Mouse (Mus musculus): ENCODE measurements around the gene Lamb3.

The Lamb3 gene

DNA sequence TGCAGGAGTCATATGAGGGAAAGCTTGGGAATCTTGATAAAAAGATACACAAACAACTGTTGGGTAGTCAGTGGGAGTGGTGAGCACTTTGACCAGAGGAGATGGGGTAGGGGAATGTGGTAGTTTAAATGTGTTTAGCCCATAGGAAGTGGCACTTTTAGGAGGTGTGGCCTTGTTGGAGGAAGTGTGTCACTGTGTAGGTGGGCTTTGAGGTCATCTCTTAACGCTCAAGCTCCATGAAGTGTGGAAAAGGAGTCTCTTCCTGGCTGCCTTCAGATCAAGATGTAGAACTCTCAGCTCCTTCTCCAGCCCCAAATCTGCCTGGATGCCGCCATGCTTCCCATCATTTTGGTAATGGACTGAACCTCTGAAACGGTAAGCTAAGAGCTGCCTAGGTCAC is at the start of gene Lamb3:
Lamb3 (plus strand) TSS at position 197 of the 400 bp plus-strand sequence.
- no peak for DNase-seq

DNA sequence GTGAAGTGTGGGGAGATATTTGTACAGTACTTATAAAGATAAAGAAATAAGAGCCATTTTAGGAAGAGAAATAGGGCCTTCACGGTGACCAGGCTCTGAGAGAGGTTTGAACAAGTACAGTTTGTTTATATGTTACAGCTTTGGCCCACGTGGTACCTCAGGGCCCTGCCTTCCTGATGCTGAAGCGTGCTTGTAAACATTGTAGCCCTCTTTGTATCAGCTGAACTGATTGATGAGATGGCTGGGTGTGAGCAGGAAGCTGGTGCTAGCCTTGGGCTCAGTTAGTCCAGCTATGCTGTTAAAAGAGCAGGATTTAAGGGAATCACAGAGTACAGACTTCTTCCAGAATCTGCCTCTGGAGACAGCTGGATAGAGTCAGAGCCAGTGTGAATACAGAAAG is 48.3 kb upstream of the Lamb3 start:
- DNase-seq: no peak

DNA sequence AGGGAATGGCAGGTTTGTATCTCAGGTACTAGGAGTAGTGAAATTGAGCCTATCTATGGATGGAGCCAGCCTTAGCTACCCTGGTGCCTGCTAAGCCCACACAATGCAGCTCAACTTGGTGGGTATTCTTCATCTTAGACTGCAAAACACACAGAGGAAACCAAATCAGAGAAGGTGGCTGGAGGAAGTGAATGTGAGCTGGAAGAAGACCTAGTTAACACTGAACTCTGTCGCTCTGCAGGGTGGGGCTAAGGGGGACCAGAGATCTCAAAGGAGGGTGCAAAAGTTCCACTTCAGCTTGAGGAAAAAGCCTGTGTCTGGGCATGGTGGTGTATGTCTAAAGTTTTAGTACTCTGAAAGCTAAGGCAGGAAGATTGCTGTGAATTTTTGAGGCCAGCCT is 47.9 kb upstream of the Lamb3 start:
- DNase-seq: no peak

DNA sequence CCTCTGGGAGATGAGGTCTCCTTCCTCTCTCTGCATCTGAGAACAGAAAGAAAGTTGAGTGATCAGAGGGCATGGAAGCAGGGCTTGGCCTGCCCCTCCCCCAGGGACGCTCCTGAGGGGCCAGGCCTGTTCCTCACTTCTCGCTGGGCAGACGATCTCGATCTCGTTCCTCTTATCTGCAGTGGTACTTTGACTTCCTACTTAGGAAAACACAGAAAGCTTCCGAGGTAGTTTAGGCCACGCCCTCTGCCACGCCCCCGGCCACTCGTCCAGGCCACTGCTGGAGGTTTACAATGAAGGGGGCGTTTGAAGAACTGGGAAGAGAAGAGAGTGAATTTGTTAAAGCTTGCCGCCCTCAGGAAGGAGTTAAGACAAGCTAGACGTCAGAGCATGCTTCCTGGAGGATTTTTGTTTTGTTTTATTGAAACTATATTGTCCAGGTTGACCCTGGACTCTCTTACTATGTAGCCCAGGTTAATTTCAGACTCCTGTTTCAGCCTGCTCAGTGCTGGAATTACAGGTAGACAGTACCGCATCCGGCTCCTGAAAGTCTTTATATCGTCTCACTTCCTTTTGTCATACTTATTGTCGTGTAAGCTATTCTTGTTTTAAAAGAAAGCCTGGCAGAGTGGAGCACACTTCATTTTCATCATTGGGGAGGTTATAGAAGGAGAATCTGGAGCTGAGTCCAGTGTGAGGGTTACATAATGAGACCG is 47.0 kb upstream of the Lamb3 start:
- DNase-seq: peak; percentile 18 to 32

DNA sequence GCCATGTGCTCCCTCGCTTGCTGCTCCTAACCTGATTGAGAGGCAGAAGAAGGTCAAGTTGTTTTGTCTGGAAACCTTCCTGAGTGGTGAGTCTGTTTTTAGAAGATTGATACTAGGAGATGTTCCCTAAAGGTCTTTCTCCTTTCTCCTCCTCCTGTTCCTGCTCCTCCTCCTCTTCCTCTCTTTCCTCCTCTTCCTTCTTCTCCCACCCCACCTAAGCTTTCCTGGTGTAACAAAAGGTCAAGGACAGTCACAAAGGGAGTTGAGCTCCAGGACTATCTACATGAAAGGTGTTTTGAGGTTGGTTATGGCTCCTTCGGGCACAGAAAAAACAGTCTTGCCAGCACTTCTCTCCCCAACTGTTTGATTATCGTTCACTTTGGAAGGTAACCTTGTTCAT is 39.8 kb upstream of the Lamb3 start, which contains the start of gene A130010J15Rik:
A130010J15Rik (plus strand) TSS at position 301 of the 400 bp plus-strand sequence.
- no peak for DNase-seq

DNA sequence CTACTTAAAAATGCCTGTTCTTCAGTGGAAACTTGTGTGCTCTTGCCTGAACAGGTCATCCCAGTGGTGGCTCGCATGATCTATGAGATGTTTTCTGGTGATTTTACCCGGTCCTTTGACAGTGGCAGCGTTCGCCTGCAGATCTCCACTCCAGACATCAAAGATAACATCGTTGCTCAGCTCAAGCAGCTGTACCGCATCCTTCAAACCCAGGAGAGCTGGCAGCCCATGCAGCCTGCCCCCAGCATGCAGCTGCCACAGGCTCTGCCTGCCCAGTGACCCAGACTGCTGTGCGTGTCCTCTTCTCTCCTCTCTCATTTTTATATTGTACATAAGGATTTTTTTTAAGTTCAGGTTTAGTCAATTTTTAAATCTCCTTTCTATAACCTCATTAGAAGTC is 38.3 kb upstream of the Lamb3 start:
- DNase-seq: no peak

DNA sequence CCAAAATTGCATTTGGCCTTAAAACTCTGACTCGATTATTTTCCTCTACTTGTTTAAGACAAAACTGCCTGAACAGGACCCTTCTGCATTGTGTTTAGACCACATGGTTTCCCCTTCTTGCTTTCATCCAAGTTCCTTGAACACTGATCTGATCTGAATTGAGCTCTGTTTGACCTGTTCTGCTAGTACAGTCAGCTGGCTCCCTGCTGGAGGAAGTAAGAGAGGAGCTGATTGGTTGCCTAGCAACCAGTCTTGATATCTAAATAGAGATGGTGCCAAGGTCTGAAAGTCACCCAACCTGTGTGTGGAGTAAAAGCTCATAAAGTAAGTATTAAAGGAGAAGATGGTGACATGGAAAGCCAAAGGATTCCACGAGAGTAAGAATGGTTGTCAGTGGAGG is 37.6 kb upstream of the Lamb3 start:
- peak in 1 of 2 experiments; percentile 19 for DNase-seq

DNA sequence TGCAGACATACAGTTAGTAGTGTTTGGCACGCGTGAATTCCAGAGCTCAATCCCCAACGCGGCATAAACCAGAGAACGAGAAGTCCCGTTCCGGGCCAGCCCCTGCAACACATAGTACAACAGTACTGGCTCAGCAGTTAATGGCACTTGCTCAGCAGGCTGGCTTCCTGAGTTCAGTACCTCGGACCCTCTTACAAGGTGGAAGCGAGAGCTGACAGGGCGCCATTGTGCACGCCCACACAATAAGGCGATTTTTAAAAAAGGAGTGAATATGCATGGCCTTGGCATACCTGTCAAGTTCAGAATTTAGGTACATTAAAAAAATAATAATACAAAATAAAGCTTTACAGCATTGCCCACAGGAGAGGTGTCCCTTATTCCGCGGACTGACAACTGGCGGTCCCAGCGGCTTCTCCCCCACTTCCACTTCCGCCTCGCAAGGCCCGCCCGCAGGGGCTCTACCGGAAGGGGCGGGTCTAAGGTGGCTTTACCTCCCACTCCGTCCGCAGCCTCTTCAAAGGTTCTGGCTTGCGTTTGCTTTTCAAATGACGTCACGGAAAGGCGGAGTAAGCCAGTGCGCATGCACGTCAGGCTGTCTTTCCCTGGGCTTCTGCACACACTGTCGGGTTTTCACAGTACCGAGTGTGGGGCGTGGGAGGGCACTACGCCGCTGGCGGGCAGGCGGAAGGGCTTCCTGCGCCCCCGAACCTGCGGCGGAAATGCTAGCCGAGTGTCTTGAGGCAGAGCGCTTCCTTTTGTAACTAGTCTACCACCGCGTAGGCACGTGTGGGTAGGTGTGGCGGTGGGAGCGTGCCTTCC is 34.3 kb upstream of the Lamb3 start:
- peak; percentile 98 for DNase-seq

DNA sequence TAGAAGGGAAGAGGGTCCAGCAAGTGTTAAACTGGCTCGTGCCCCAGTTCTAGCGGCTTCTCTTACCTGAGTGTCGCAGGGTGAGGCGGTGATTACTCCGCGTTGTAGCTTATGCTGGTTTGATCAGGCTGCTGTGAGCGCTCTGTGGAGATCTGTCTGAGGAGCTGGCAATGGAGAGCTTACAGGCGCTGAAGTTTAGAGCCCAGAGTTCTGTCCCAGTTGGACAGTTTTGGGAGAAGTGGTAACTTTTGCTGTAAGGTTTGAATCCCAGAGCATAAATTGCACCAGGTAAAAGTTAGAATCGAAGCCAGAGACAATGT is 33.7 kb upstream of the Lamb3 start:
- no peak for DNase-seq

DNA sequence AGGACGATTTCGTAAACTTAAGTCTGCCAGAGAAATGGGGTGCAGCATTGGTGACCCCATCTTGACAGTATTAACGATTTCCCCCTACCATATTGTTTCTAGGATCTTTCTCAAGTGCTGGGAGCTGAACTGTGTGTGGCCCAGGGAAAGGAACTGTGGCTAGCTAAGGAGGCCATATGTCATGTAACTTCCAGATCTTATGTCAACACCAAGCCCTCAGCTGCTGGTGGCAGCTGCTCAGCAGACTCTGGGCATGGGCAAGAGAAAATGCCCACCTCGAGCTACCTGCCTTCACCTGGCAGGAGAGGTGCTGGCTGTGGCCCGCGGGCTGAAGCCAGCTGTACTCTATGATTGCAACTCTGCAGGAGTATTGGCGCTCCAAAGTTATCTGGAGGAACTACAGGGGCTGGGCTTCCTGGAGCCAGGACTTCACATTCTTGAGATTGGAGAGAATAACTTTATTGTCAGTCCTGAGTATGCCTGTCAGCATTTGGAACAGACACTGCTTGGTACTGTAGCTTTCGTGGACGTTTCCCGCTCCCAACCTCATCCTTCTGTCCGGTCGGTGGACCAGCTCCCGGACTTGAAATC is 33.3 kb upstream of the Lamb3 start:
- peak in 1 of 2 experiments; percentile 10 for DNase-seq

DNA sequence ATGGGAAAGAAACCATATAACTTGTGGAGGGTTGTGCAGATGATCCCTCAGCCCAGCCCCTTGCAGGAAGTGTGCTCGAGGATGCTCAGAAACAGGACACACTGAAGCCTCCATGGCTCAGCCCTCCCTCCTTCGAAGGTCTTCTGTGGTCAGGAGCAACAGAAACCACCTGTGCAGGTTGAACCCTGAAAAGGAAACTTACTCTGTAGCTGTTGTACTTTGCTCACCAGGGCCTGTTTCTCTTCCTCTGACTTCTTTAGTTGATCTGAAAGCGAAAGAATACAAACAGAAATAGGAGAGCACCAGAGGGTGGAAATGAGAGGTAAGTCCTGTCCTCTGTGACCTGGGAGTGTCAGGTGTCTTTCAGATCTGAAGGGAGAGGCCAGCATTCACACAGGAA is 26.4 kb upstream of the Lamb3 start:
- DNase-seq: no peak

DNA sequence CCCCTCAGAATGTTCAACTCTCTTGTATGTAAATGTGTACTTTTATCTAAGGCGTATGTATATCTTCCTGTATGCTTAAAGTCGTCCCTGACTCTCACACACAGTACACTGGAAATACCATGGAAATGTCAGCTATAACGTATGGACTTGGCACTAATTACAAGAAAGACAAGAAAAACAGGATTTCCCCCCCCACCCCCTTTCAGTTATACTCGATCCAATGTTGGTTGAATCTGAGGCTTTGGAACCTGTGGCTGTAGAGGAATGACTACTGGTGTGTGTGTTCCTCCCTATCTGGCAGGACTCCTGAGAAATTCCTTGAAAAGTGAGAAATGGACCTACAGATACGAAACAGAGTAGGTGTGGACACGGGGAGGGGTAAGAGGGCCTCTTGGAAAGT is 19.2 kb upstream of the Lamb3 start:
- DNase-seq: no peak

DNA sequence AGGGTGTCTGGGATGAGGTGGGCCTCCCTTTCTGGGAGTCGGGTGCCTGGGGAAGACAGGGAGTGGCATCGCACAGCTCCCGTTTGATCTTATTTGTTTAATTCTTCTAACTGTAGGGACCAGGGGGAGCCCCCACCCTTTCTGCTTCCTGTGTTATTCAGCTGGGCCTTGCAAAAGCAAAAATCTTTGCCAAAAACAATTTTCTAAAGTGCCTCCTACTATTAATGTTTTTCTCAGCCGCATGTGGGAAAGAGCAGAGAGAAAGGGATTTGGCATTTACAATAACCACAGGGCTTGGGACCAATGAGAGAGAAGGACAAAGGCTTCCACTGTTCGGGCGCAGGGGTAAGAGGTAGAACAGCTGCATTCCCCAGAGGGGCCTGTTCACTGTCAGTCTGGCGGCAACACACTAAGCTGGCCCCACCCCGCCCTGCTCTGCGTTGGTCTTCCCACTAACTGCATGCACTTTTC is 18.3 kb upstream of the Lamb3 start:
- peak; percentile 14 to 27 for DNase-seq

DNA sequence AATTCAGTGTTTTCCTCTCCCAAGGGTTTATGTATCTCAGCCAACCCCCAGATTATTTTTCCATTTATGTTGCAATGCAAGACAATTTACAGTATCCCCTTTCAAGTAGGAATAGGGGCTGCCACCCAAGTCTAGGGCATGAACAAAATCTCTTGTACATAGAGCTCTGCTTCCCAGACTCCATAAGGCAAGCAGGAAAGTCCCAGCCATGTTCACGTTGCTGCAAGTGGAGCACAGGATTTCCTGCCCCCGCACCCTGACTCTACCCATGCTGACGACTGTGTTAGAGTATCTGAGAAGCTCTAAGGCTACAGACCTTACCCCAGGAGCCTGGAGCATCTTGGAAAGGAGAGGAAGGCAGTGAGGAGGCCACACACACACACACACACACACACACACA is 17.7 kb upstream of the Lamb3 start:
- DNase-seq: no peak

DNA sequence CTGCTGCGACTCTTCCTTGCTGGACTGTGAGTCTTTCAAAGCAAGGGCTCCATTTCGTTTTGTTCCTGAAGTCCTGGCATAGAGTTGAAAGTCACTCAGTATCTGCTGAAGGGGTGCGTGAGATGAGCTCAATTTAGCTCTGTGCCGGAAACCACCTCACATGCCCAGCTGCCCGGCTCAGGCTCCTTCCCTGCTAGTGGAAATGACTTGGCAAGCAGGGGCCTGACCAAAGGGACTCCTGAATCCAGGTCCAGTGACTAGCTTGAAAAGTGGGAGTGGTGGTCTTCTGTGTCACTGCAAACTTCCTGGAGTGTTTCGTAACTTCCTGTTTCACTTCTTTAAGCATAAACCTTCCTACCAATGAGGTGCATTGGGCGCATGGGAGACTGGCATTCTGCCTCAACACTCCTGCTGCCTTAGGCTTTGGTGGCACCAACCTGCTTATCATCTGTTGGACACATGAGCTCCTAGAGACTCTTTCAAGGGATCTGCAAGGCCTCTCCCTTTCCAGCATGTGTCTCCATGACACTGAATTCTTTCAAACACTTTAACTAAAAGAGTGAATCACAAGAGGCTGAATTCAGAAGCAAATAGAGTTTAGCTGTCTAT is 15.7 kb upstream of the Lamb3 start:
- DNase-seq: peak; percentile 25 to 38

DNA sequence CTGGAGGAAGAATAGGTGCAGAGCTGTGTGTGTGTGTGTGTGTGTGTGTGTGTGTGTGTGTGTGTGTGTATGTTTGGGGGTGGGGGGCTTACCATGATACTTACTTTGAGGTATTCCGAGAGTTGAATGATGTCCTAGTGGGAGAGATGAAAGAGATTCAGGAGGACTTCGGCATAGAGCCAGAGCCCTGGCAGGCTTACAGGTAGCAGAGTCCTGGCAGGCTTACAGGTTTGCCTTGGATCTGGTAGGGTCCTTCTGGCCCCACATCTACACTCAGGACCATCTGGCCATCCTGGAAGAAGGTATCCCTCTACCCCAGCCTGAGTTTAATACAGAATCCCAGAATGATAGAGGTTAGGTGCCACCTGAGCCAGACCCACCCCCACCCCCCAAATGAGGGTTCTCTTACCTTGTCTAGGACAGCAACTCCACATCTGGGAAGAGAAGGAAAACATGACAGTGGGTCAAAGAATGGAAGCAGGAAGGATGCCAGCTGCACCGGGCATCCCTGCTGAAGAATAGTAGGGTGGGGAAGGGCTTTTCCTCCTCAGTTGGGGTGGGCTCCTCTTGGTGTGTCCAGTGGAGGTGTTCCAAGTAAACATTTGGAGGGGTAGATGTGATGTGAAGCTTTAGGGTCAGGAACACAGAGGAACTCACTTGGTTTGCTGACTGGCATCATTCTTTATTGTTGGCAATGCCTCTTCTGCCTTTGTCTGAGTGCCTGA is 12.9 kb upstream of the Lamb3 start:
- DNase-seq: peak; percentile 93

DNA sequence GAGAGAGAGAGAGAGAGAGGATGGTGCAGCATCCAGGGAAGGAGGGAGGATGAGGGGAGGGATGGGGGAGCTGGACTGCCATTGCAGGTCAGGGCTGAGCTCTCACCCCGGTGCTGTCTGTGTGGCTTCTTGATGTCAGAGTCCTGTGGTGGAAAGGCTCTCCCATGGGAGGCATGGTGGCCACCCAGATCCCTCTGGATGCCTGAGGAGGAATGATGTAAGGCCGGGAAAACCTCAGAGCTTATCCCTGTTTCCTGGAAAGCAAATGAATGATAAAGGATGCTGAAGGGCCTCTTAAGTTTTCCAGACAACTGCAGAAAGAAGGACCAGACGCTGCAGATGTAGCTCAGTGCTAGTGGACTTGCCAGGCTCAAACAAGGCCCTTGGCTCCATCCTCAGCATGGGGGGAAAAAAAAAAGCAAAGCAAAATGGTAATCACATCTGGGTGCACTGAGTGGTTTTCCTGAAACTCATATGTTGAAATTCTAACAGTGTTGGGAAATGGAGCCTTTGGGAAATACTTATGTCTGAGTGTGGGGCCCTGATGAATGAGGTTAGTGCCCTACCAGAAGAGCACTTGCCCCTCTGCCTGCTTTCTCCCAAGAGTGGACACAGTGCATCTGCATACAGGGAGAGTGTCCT is 12.2 kb upstream of the Lamb3 start:
- DNase-seq: peak; percentile 47 to 54

DNA sequence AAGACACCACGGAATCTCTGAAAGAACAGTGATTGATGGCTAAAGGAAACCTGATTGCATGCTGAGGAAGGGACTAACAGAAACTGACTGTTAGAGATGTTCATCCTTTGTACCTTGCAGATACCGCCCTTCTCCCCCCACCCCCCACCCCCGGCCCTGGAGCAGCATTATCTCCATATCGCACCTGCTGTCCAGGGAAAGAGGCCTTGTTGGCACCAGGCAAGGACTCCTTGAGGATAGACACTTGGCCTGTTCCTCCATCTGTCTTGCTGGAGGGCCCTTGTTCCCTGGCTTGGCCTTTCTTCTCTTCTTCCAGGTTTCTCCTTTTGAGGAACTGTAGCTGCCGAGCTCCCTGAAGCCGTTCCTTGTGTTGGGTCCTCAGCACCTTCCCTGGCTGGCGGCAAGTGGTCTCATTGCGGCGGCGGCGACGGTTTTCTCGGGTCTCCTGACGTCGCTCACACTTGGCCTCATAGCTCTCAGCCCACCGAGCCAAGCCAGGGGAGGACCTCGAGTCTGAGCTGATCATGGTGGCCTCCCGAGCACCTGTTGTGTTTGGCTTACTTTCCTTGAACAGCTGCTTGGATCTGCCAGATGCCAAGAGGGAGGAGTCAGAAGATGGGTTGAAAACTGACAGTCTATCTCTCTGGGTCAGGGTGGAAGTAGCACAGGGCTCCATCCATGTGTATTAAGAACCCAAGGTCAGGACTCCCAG is 9.8 kb upstream of the Lamb3 start:
- DNase-seq: peak; percentile 64 to 67

DNA sequence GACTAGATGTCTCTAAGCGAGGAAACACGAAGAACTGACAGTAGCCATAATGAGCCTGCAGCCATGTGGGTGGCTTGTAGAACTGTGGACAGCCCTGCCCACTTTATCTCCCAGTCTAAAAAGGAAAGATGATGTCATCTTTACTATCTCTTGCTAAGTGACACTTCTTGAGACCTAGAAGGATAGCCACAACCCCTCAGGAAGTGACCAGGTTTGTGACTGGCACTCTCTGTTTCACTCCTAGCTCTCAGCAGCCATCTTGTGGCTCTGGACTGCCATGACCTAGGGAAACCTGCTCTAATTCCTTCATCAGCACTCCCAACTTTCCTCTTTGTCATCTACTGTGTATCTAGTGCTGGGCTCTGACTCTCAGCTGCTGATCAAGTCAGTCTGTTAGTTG is 9.2 kb upstream of the Lamb3 start:
- DNase-seq: no peak

DNA sequence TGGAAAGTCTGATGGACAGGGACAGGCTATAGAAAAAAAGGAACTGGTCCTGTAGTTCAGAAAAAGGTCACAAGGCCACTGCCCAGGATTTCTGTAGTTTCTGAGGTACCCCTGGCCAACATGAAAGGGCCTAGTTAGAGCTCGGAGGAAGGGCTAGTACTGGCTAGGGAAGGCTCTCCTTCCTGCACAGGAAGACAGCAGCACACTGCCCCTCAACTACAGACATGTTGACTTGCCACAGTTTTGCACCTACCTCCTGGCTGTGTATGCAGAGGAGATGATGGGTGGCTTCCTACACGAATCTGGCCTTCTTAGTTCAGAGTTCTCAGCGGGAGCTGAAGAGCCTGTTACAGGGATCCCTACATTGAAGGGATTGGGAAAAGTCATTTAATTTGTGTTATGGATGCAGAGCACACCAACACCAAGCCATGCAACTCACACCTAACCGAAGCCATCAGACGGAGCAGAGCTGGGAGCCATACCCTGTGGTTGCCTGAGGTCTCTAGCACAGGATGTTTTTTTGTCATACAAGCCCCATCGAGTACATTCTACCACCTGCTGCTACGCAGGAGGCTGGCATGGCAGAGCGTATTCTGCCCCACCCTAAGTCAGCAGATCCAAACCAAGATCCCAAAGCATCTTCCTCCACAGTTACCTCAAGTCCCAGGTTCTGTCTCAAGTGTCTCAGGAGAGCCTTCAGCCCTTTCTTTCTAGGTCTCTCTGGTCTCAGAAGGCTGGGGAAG is 6.7 kb upstream of the Lamb3 start:
- DNase-seq: no peak

DNA sequence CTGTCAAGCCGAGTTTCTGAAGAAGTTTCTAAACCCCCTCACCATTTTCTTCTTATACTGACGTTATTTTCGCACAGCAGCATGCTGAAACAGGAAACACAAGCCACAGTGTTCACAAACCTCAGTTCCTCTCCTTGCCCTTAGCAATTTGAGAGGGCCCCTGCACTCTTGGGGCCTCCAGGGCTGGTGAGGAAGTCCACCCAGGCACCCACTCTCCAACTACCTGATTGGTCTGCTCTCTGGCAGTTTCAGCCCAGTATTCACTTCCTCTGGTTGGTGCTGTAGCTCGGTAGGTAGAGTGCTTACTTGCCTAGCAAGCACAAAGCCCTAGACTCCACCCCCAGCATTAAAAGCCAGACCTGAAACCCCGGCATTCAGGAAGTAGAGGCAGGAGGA is 6.1 kb upstream of the Lamb3 start, which contains the start of gene Traf3ip3:
Traf3ip3 (minus strand) TSS at position 321 of the 396 bp plus-strand sequence.
- no peak for DNase-seq

All from cerebellum, postnatal 10 days (tissue).